Mouse (Mus musculus) neural tube, embryonic 15.5 days (tissue): Measurements from ENCODE around the gene Acvrl1. TPM values are rescaled to one million over a fixed set of nuclear protein-coding genes. Genes with fewer than 3 reads are reported as not detected.

ENCODE experiments used
- ATAC-seq: fragments of 200-750 bp; cut with Nextera tagmentation; 2 replicates; pipeline ENCODE4 v1.8.0; 2017; ENCODE audit warnings: mild to moderate bottlenecking, moderate TSS enrichment, moderate library complexity; ENCODE audit not compliant: low FRiP score
- H3K27ac ChIP-seq: fragments of 300-500 bp; sonication (generic); replicated peaks from 2 replicates; pipeline ENCODE4 v1.5.1; 2015; ENCODE audit warnings: mild to moderate bottlenecking, inconsistent platforms
- H3K27me3 ChIP-seq: fragments of 300-500 bp; sonication (generic); replicated peaks from 2 replicates; pipeline ENCODE4 v1.6.1; 2015; ENCODE audit warnings: inconsistent platforms
- H3K36me3 ChIP-seq: fragments of 300-500 bp; sonication (generic); 2 replicates; pipeline ENCODE4 v1.6.1; 2015; ENCODE audit warnings: inconsistent platforms
- H3K4me1 ChIP-seq: fragments of 300-500 bp; sonication (generic); 2 replicates; pipeline ENCODE4 v1.6.1; 2015; ENCODE audit warnings: inconsistent platforms
- H3K4me2 ChIP-seq: fragments of 300-500 bp; sonication (generic); 2 replicates; pipeline ENCODE4 v1.6.1; 2015; ENCODE audit warnings: inconsistent platforms, mild to moderate bottlenecking, moderate library complexity
- H3K4me3 ChIP-seq: fragments of 300-500 bp; sonication (generic); replicated peaks from 2 replicates; pipeline ENCODE4 v1.5.1; 2015; ENCODE audit warnings: mild to moderate bottlenecking, inconsistent platforms
- H3K9ac ChIP-seq: fragments of 300-500 bp; sonication (generic); replicated peaks from 2 replicates; pipeline ENCODE4 v1.6.1; 2015; ENCODE audit warnings: mild to moderate bottlenecking, inconsistent platforms
- H3K9me3 ChIP-seq: fragments of 300-500 bp; sonication (generic); replicated peaks from 2 replicates; pipeline ENCODE4 v1.6.1; 2016; ENCODE audit warnings: inconsistent platforms
- WGBS: fragments of 180-500 bp; shearing (Covaris S2); methylation state at CpG from one replicate; pipeline ENCODE4 v1.1.7; 2015; ENCODE audit warnings: mixed read lengths; 5-methylcytosine and 5-hydroxymethylcytosine counted together
- polyA plus RNA-seq: library from polyadenylated mRNA; unstranded; fragments of >200 nt; fragmentation: Nextera tagmentation; extraction: Ambion mirVana; gene quantifications from 2 replicates; pipeline ENCODE4 v1.2.1, GENCODE M21; 2015

The Acvrl1 gene
- 9.5 and 12.6 TPM in 2 replicates for polyA plus RNA-seq

- Histone ChIP-seq H3K4me2 (peak within 1 kb of the TSS; percentile 50), H3K27me3 (peaks cover 49% of the 10 kb centered on the region), H3K9me3 (no peaks in the 10 kb centered on the region), H3K4me1 (peaks cover 21% of the 10 kb centered on the region), H3K27ac (no peak within 1 kb of the TSS), H3K36me3 (no peaks in the 10 kb centered on the region), H3K4me3 (peak within 1 kb of the TSS; percentile 28), H3K9ac (peak within 1 kb of the TSS; percentile 5; the same call in 1 of the 2 replicates)
- ATAC-seq = no peak
- WGBS = 4% methylated on average over 46 of the region's 46 CpGs
These were observed at the start of gene Acvrl1 for GRCm38 (mm10) chr15:101128181-101129089. Gene Acvrl1 (plus strand): TSS chr15:101128522.

DNA sequence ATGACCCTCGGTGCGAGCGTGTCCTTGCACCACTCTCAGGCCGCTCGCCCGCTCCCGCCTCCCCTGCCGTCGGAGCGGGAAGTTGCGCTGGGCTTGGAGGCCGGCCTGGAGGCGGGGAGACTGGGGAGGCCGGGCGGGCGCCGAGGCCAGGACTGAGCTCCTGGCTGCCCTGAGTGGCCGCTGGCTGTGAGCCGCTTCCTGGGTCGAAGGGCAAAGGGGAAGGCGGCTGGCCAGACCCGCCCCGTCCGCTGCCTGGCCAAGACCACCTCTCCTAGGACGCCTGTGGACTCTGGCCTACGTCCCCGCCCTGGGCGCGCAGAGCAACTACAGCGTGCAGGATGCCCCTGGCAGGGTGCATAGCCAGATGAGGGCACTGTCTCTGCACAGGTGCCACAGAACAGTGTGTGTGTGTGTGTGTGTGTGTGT lies 49.6 kb upstream of the Acvrl1 start:
- WGBS = 1% methylated on average over 30 of the region's 30 CpGs
- ATAC-seq = peak; percentile 57
- Histone ChIP-seq H3K4me3 (peak overlapping the region; percentile 66), H3K9me3 (no peaks in the 10 kb centered on the region), H3K36me3 (no peaks in the 10 kb centered on the region), H3K9ac (peak overlapping the region; percentile 61), H3K27me3 (no peaks in the 10 kb centered on the region; the same call in 1 of the 2 replicates), H3K4me2 (peak overlapping the region; percentile 77), H3K4me1 (peaks cover 57% of the 10 kb centered on the region), H3K27ac (peak overlapping the region; percentile 87)

DNA sequence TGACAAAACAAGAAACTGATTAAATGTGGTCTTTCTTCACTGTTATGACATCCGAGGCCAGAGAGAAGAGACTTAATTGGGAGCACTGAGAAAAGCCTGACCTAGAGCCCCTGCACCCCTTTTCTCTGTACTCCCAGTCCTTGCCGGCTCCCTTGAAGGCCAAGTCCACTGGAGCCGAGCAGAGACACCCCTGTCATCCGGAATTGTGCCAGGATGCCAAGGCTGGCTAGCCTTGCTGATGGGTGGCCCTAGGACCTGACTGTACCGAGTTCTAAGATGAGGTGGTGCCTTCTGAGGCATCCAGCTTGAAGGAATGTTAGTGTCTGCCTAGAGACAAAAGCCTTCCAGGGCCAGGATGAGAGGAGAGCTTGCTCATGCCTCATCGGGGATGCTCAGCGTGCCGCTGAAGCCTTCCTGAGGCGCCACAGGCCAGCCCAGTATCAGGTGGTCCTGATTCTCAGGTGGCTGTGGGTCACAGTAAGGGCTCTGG lies 48.2 kb upstream of the Acvrl1 start:
- H3K27ac ChIP-seq = no peak overlapping the region
- H3K4me3 ChIP-seq = no peak overlapping the region
- H3K4me1 ChIP-seq = peaks cover 50% of the 10 kb centered on the region
- no peaks in the 10 kb centered on the region; the same call in 1 of the 2 replicates for H3K27me3 ChIP-seq
- no peak overlapping the region for H3K4me2 ChIP-seq
- H3K9me3 ChIP-seq = no peaks in the 10 kb centered on the region
- no peak overlapping the region; the same call in 1 of the 2 replicates for H3K9ac ChIP-seq
- no peak for ATAC-seq
- WGBS = 82% methylated on average over 9 of the region's 9 CpGs
- no peaks in the 10 kb centered on the region for H3K36me3 ChIP-seq

DNA sequence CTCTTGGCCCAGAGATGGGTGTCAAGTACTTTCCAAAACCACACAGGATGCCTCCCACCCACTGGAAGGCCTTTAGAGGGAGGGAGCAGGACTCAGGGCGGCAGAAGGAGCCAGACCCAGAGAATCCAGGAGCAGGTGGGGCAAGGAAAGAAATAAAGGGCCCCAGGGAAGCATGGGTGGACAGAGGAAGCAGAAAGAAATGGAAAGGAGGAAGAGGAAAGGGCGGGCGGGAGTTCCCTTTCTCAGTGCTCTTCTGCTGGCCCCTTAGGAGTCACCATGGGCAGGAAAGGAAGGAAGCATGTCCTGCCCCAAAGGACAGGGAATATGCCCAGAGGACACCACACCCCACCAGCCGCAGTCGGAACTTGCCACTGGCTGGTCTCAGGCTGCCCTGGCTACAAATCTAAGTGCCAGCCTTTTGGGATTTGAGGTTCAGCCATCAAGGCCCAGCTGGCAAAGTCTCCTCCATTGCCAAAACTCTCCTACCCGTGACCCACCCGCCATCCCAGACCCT lies 47.2 kb upstream of the Acvrl1 start:
- no peak overlapping the region for H3K4me3 ChIP-seq
- H3K4me1 ChIP-seq = peaks cover 39% of the 10 kb centered on the region
- WGBS = 57% methylated on average over 7 of the region's 7 CpGs
- no peaks in the 10 kb centered on the region for H3K36me3 ChIP-seq
- no peaks in the 10 kb centered on the region for H3K9me3 ChIP-seq
- no peak overlapping the region for H3K4me2 ChIP-seq
- no peaks in the 10 kb centered on the region; the same call in 1 of the 2 replicates for H3K27me3 ChIP-seq
- no peak for ATAC-seq
- H3K9ac ChIP-seq = no peak overlapping the region
- H3K27ac ChIP-seq = no peak overlapping the region

GRCm38 (mm10) chr15:101082236-101082635 lies 46.1 kb upstream of the Acvrl1 start:
- Histone ChIP-seq H3K4me3 (no peak overlapping the region), H3K36me3 (no peaks in the 10 kb centered on the region), H3K4me1 (peaks cover 29% of the 10 kb centered on the region), H3K27ac (no peak overlapping the region), H3K27me3 (no peaks in the 10 kb centered on the region; the same call in 1 of the 2 replicates), H3K4me2 (no peak overlapping the region), H3K9ac (no peak overlapping the region), H3K9me3 (no peaks in the 10 kb centered on the region)
- no peak for ATAC-seq
- 57% methylated on average over 4 of the region's 4 CpGs for WGBS

- Histone ChIP-seq H3K9me3 (no peaks in the 10 kb centered on the region), H3K27ac (no peak overlapping the region), H3K36me3 (no peaks in the 10 kb centered on the region), H3K4me1 (0 out of 2 replicates have a peak, but pooled peaks cover 9% of the 10 kb centered on the region), H3K4me3 (no peak overlapping the region), H3K27me3 (no peaks in the 10 kb centered on the region; the same call in 1 of the 2 replicates), H3K4me2 (no peak overlapping the region), H3K9ac (no peak overlapping the region)
- 86% methylated on average over 10 of the region's 10 CpGs for WGBS
- ATAC-seq = no peak
These were observed 43.8 kb upstream of the Acvrl1 start for GRCm38 (mm10) chr15:101084499-101084898.

DNA sequence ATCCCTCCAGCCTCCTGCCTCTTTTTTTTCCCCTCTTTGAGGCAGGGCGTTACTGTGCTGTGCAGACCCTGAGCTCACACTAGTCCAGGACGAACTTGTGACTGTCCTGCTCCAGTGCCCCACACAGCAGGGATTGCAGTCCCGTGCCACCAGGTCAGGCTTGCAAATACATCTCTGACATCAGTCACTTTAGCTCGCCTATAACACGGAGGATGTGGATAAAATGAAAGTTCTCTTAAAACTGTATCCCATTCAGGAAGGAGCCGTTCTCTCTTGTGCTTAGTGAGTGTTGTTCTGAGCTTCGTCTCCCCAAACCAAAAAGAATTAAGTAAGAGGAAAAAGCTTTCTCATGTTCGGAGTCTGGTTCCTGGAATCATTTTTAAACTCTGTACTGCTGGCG lies 41.9 kb upstream of the Acvrl1 start:
- no peaks in the 10 kb centered on the region for H3K9me3 ChIP-seq
- H3K27me3 ChIP-seq = no peaks in the 10 kb centered on the region; the same call in 1 of the 2 replicates
- H3K4me3 ChIP-seq = no peak overlapping the region
- no peak overlapping the region for H3K9ac ChIP-seq
- H3K4me1 ChIP-seq = no peaks in the 10 kb centered on the region
- 79% methylated on average over 9 of the region's 9 CpGs for WGBS
- H3K36me3 ChIP-seq = no peaks in the 10 kb centered on the region
- no peak overlapping the region for H3K4me2 ChIP-seq
- ATAC-seq = no peak
- no peak overlapping the region for H3K27ac ChIP-seq

GRCm38 (mm10) chr15:101086956-101087355 lies 41.4 kb upstream of the Acvrl1 start:
- Histone ChIP-seq H3K27ac (no peak overlapping the region), H3K4me2 (no peak overlapping the region), H3K27me3 (no peaks in the 10 kb centered on the region; the same call in 1 of the 2 replicates), H3K4me3 (no peak overlapping the region), H3K9me3 (no peaks in the 10 kb centered on the region), H3K9ac (no peak overlapping the region), H3K36me3 (no peaks in the 10 kb centered on the region), H3K4me1 (no peaks in the 10 kb centered on the region)
- WGBS = 65% methylated on average over 3 of the region's 3 CpGs
- no peak for ATAC-seq

GRCm38 (mm10) chr15:101088291-101088690 lies 40.0 kb upstream of the Acvrl1 start:
- H3K36me3 ChIP-seq = no peaks in the 10 kb centered on the region
- WGBS = 28% methylated on average over 4 of the region's 4 CpGs
- H3K27me3 ChIP-seq = no peaks in the 10 kb centered on the region
- ATAC-seq = no peak; the same call in 1 of the 2 replicates
- H3K4me1 ChIP-seq = peaks cover 12% of the 10 kb centered on the region
- H3K27ac ChIP-seq = no peak overlapping the region
- H3K4me3 ChIP-seq = no peak overlapping the region
- no peak overlapping the region for H3K9ac ChIP-seq
- no peaks in the 10 kb centered on the region for H3K9me3 ChIP-seq
- H3K4me2 ChIP-seq = no peak overlapping the region

DNA sequence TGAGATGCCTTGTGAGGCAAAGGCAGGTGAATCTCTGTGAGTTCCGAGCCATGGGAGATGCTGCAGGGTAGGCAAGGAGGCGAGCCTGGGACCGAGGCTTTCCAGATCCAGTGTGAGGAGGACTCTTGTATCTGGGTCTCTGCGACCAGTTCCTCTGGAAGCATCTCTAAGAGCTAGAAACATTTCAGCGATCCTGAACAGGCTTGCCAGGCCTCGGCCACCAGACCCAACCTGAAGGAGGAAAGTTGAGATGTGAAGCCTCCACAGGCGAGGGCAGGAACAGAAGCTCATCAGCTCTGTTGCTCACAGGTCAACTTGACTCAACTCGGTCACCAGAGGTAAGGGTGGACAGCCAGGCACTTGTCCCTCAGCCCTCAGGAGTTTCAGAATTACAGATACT lies 36.8 kb upstream of the Acvrl1 start:
- no peak overlapping the region for H3K27ac ChIP-seq
- no peak overlapping the region for H3K4me2 ChIP-seq
- 92% methylated on average over 8 of the region's 8 CpGs for WGBS
- H3K36me3 ChIP-seq = no peaks in the 10 kb centered on the region
- no peaks in the 10 kb centered on the region for H3K9me3 ChIP-seq
- peaks cover 21% of the 10 kb centered on the region for H3K4me1 ChIP-seq
- no peaks in the 10 kb centered on the region for H3K27me3 ChIP-seq
- no peak for ATAC-seq
- H3K4me3 ChIP-seq = no peak overlapping the region
- H3K9ac ChIP-seq = no peak overlapping the region

- Histone ChIP-seq H3K36me3 (no peaks in the 10 kb centered on the region), H3K27ac (peak overlapping the region; percentile 57), H3K27me3 (no peaks in the 10 kb centered on the region), H3K4me3 (no peak overlapping the region), H3K4me1 (peaks cover 21% of the 10 kb centered on the region), H3K9me3 (no peaks in the 10 kb centered on the region), H3K9ac (no peak overlapping the region), H3K4me2 (peak overlapping the region; percentile 29)
- peak; percentile 21; the same call in 1 of the 2 replicates for ATAC-seq
- WGBS = 21% methylated on average over 14 of the region's 14 CpGs
These were observed 36.0 kb upstream of the Acvrl1 start for GRCm38 (mm10) chr15:101092121-101092828.
